Mouse (Mus musculus): Measurements from ENCODE around the gene Clptm1l. TPM values are rescaled to one million over a fixed set of nuclear protein-coding genes. Genes with fewer than 3 reads are reported as not detected.

The Clptm1l gene
- polyA plus RNA-seq, 1 experiment from 2014 or later = 124 TPM

- peak; percentile 33; the same call in 1 of the 2 replicates for ATAC-seq
- no peak overlapping the region for H3K9ac ChIP-seq
- no peak overlapping the region for H3K27ac ChIP-seq
- peak overlapping the region; percentile 55 for H3K4me3 ChIP-seq
- no peaks in the 10 kb centered on the region for H3K9me3 ChIP-seq (replicated peaks)
- WGBS (ENCODE audit: insufficient replicate concordance) = 49% methylated on average over 6 of the region's 6 CpGs
- H3K4me1 ChIP-seq = peaks cover 28% of the 10 kb centered on the region
- peaks cover 15% of the 10 kb centered on the region for H3K27me3 ChIP-seq (replicated peaks)
- peak overlapping the region; percentile 74 for H3K4me2 ChIP-seq
- H3K36me3 ChIP-seq = peaks cover 7% of the 10 kb centered on the region
Observed at GRCm38 (mm10) chr13:73626410-73626744, 22.6 kb downstream of the Clptm1l start.

- Histone ChIP-seq H3K36me3 (peaks cover 2% of the 10 kb centered on the region; the same call in 1 of the 2 replicates), H3K4me2 (peak within 1 kb of the TSS; percentile 74), H3K9me3 (replicated peaks) (no peaks in the 10 kb centered on the region), H3K9ac (peak within 1 kb of the TSS; percentile 49), H3K27ac (no peak within 1 kb of the TSS), H3K27me3 (replicated peaks) (peaks cover 15% of the 10 kb centered on the region), H3K4me1 (peaks cover 28% of the 10 kb centered on the region), H3K4me3 (peak within 1 kb of the TSS; percentile 55)
- peak; percentile 60 for ATAC-seq
- 14% methylated on average over 47 of the region's 47 CpGs for WGBS (ENCODE audit: insufficient replicate concordance)
Observed at GRCm38 (mm10) chr13:73626745-73627549, 23.1 kb downstream of the Clptm1l start, which contains the start of gene Tert. Gene Tert, plus strand, starts transcription at chr13:73626911.

- Histone ChIP-seq H3K27me3 (replicated peaks) (peaks cover 15% of the 10 kb centered on the region), H3K36me3 (no peaks in the 10 kb centered on the region), H3K4me1 (peaks cover 28% of the 10 kb centered on the region), H3K9me3 (replicated peaks) (no peaks in the 10 kb centered on the region), H3K9ac (no peak overlapping the region), H3K27ac (no peak overlapping the region), H3K4me2 (no peak overlapping the region), H3K4me3 (no peak overlapping the region)
- WGBS (ENCODE audit: insufficient replicate concordance) = 51% methylated on average over 11 of the region's 11 CpGs
- no peak for ATAC-seq
Observed at GRCm38 (mm10) chr13:73628586-73629113, 24.8 kb downstream of the Clptm1l start.

- Histone ChIP-seq H3K27me3 (replicated peaks) (peaks cover 15% of the 10 kb centered on the region; the same call in 1 of the 2 replicates), H3K36me3 (no peaks in the 10 kb centered on the region), H3K4me2 (no peak overlapping the region), H3K27ac (no peak overlapping the region), H3K9ac (no peak overlapping the region), H3K4me1 (peaks cover 20% of the 10 kb centered on the region), H3K4me3 (no peak overlapping the region), H3K9me3 (replicated peaks) (no peaks in the 10 kb centered on the region)
- 86% methylated on average over 3 of the region's 3 CpGs for WGBS (ENCODE audit: insufficient replicate concordance)
- no peak for ATAC-seq
Observed at GRCm38 (mm10) chr13:73631837-73632236, 28.0 kb downstream of the Clptm1l start.

- H3K4me3 ChIP-seq = no peak overlapping the region
- 70% methylated on average over 5 of the region's 6 CpGs for WGBS (ENCODE audit: insufficient replicate concordance)
- no peak overlapping the region for H3K4me2 ChIP-seq
- no peak for ATAC-seq
- no peaks in the 10 kb centered on the region for H3K9me3 ChIP-seq (replicated peaks)
- no peaks in the 10 kb centered on the region for H3K27me3 ChIP-seq (replicated peaks)
- no peak overlapping the region for H3K9ac ChIP-seq
- H3K36me3 ChIP-seq = no peaks in the 10 kb centered on the region
- no peak overlapping the region for H3K27ac ChIP-seq
- H3K4me1 ChIP-seq = no peaks in the 10 kb centered on the region
Observed at GRCm38 (mm10) chr13:73637826-73638225, 34.0 kb downstream of the Clptm1l start.

GRCm38 (mm10) chr13:73641296-73641695 is 37.5 kb downstream of the Clptm1l start:
- no peak overlapping the region for H3K27ac ChIP-seq
- H3K36me3 ChIP-seq = no peaks in the 10 kb centered on the region
- no peaks in the 10 kb centered on the region for H3K4me1 ChIP-seq
- no peaks in the 10 kb centered on the region for H3K9me3 ChIP-seq (replicated peaks)
- ATAC-seq = no peak
- H3K9ac ChIP-seq = no peak overlapping the region
- 70% methylated on average over 4 of the region's 4 CpGs for WGBS (ENCODE audit: insufficient replicate concordance)
- no peak overlapping the region for H3K4me2 ChIP-seq
- no peaks in the 10 kb centered on the region for H3K27me3 ChIP-seq (replicated peaks)
- H3K4me3 ChIP-seq = no peak overlapping the region

GRCm38 (mm10) chr13:73646397-73647087 is 42.7 kb downstream of the Clptm1l start:
- ATAC-seq = no peak
- Histone ChIP-seq H3K4me2 (no peak overlapping the region), H3K36me3 (peaks cover 11% of the 10 kb centered on the region; the same call in 1 of the 2 replicates), H3K4me3 (no peak overlapping the region), H3K9ac (no peak overlapping the region), H3K4me1 (no peaks in the 10 kb centered on the region), H3K27me3 (replicated peaks) (no peaks in the 10 kb centered on the region), H3K27ac (no peak overlapping the region), H3K9me3 (replicated peaks) (no peaks in the 10 kb centered on the region)
- WGBS (ENCODE audit: insufficient replicate concordance) = 38% methylated on average over 6 of the region's 6 CpGs

GRCm38 (mm10) chr13:73653266-73653665 is 49.5 kb downstream of the Clptm1l start:
- Histone ChIP-seq H3K36me3 (peaks cover 5% of the 10 kb centered on the region; the same call in 1 of the 2 replicates), H3K27me3 (replicated peaks) (0 out of 2 replicates have a peak, but pooled peaks cover 3% of the 10 kb centered on the region), H3K4me1 (no peaks in the 10 kb centered on the region), H3K4me2 (no peak overlapping the region), H3K4me3 (no peak overlapping the region), H3K9ac (no peak overlapping the region), H3K9me3 (replicated peaks) (no peaks in the 10 kb centered on the region), H3K27ac (no peak overlapping the region)
- 62% methylated on average over 3 of the region's 3 CpGs for WGBS (ENCODE audit: insufficient replicate concordance)
- no peak for ATAC-seq

- Histone ChIP-seq H3K27ac (no peak overlapping the region), H3K4me2 (no peak overlapping the region), H3K9me3 (replicated peaks) (no peaks in the 10 kb centered on the region), H3K27me3 (replicated peaks) (0 out of 2 replicates have a peak, but pooled peaks cover 12% of the 10 kb centered on the region), H3K4me1 (no peaks in the 10 kb centered on the region), H3K36me3 (no peaks in the 10 kb centered on the region), H3K9ac (no peak overlapping the region), H3K4me3 (no peak overlapping the region)
- ATAC-seq = no peak
- 51% methylated on average over 3 of the region's 3 CpGs for WGBS (ENCODE audit: insufficient replicate concordance)
Observed at GRCm38 (mm10) chr13:73654976-73655375, 51.2 kb downstream of the Clptm1l start.

- no peaks in the 10 kb centered on the region for H3K9me3 ChIP-seq (replicated peaks)
- 0 out of 2 replicates have a peak, but pooled peaks cover 12% of the 10 kb centered on the region for H3K27me3 ChIP-seq (replicated peaks)
- no peak overlapping the region for H3K27ac ChIP-seq
- 34% methylated on average over 2 of the region's 2 CpGs for WGBS (ENCODE audit: insufficient replicate concordance)
- no peak overlapping the region for H3K4me3 ChIP-seq
- no peaks in the 10 kb centered on the region for H3K36me3 ChIP-seq
- ATAC-seq = no peak
- no peak overlapping the region for H3K9ac ChIP-seq
- H3K4me2 ChIP-seq = no peak overlapping the region
- H3K4me1 ChIP-seq = no peaks in the 10 kb centered on the region
Observed at GRCm38 (mm10) chr13:73658953-73659352, 55.1 kb downstream of the Clptm1l start.

- WGBS (ENCODE audit: insufficient replicate concordance) = 60% methylated on average over 2 of the region's 2 CpGs
- Histone ChIP-seq H3K9me3 (replicated peaks) (no peaks in the 10 kb centered on the region), H3K4me2 (no peak overlapping the region), H3K4me3 (no peak overlapping the region), H3K9ac (no peak overlapping the region), H3K4me1 (no peaks in the 10 kb centered on the region), H3K27me3 (replicated peaks) (0 out of 2 replicates have a peak, but pooled peaks cover 12% of the 10 kb centered on the region), H3K36me3 (no peaks in the 10 kb centered on the region), H3K27ac (no peak overlapping the region)
- ATAC-seq = no peak
Observed at GRCm38 (mm10) chr13:73660163-73660695, 56.4 kb downstream of the Clptm1l start.

Data from liver, embryonic 12.5 days (tissue).